Mouse (Mus musculus): ENCODE measurements around the gene Nap1l1.
"Not testable (repeated sequence)": the region's sequence is repeated elsewhere in the genome, so short reads cannot be mapped to it uniquely, and the experiment has no call there.

The Nap1l1 gene

DNA sequence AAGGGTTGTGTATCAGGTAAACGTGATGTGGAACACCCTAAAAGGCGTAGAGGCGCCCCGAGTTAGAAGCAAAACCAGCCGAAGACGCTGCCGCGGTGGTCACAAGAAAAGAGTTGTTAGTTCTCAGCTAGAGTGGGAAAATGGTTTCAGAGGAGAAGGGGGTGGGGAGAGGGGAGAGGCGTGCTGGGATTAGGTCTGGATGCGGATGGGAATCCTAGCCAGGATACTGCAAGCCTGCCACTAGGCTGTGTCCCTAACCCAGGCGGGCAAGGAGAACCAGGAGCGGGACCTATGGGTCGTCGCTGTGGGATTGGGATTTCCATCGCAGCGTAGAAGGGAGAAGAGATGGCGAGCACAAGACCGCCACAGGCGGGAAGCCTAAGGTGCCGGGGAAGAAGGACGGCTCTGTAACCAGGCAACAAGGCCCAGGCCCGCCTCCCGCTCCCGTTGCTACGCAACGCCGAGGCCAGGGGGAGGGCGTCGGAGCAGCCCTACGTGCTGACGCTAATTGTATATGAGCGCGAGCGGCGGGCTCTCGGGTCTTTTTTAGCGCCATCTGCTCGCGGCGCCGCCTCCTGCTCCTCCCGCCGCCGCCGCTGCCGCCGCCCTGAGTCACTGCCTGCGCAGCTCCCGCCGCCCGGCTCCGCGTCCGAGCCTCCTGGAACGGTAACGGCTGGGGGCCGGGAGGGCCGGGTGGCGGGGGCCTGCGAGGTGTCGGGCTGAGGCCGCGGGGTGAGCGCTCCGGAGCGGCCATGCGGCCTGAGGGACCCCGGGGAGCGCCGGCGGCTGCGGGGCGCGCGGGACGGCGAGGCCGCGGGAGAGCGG is at the start of gene Nap1l1:
Gene Nap1l1, plus strand, starts transcription at position 538 of the 825 bp plus-strand sequence.
- peak; percentile 95 to 97 for DNase-seq

DNA sequence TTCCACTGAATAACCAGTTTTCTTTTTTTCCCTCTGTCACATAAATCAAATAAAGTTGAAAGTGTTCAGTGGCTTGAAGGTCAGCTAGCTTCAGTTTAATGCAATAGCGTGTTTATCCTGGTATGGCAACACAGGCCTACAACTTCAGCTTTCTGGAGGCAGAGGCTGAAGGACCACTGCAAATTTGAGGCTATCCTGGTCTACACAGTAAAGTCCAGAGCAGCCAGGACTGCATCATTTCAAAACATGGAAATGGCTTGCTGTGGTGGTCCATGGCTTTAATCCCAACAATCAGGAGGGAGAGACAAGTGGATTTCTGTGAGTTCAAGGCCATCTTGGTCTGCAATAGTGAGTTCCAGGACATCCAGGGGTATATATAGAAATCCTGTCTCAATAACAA is 46.5 kb upstream of the Nap1l1 start:
- DNase-seq: no peak

DNA sequence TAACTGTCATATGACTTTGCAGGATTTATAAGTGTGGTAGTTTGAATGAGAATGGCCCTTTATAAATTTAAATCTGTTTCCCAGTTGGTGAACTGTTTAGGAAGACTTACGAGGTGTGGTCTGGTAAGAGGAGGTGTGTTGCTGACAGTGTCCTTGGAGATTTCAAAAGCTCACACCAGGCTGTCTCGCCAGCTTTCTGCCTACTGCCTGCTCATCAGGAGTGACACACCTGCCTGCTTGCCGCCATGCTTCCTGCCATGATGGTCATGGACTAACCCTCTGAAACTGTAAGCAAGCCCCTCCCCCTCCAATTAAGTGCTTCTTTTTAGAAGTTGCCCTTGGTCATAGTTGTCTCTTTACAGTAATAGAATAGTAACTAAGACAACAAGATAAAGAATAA is 39.5 kb upstream of the Nap1l1 start:
- no peak for DNase-seq

DNA sequence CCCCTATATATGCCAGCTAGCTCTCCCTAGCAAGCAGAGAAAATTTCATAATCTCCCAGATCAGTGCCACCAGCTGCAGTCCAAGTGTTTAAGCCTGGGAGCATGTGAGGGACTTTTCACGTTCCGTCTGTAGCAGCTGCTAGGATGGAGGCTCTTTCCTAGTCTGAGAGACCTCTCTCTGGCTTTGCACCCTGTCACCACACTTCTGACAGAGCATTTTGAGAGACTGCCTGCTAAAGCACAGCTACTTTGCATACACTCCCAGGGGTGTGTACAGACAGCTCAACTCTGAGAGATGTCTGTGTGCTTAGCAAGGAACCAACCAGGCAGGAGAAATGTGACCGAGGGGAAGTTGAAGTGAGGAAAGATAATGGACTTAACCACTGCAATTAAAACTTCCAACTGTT is 32.0 kb upstream of the Nap1l1 start:
- no peak for DNase-seq

DNA sequence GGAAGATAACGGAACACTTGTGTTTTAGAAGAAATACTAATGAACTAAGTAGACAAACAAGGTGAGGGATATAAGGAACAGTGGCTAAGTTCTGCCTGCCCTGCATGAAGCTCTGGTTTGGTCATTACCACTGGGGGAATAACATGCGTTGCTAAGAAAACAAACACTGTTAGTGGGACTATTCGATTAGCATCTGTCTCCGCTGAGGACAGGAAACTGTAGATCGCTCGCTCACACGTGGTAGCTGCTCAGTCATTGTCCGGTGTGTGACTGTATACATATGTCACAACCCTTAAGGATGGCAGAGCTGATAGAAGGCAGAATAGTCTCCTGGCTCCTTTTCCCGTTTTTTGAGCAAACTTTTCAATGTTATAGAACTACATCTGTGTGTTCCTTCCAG is 28.8 kb upstream of the Nap1l1 start:
- DNase-seq: no peak

DNA sequence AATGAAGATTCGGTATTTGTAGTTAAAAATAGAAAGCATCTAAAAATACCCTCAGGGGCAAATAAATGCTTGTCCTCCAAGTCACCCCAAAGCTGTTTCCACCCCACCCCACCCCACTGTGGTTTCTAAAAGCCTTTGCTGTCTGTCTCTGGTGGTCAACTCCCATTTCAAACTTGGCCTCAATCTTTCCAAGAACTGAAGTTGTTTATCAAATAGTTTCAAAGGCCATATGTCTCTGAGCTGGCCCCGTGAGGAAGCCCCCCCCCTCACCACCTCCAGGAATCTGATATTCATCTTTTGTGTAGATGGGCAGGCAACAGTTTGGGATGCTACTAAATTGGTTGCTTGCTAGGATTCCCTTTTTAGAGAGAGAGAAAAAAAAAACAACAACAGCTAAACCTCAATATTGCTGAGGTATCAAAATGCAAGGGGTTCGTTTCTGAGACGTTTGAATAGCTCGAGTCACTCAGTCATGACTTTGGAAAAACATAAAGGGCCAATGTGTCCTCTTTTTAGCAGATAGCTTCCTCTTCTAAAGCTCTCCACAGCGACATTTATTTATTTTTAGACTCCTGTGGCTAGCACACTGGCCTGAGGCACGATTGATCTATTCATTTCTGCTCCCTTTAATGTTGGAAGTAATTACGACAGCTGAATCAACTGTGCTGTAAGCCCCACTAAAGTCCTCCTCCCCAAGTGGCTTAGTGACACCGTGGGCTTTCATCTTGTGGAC is 26.9 kb upstream of the Nap1l1 start:
- no peak for DNase-seq

DNA sequence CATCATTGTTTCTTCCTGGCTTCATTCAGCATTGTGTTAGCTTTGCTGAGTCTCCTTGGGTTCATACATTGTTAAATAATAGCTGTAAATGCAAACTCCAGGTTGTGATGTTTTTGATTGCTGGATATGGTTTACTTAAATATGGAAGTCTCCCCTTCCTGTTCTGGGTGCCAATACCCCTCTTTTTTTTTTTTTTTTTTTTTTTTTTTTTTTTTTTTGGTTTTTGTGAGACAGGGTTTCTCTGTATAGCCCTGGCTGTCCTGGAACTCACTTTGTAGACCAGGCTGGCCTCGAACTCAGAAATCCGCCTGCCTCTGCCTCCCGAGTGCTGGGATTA is 26.4 kb upstream of the Nap1l1 start:
- not testable (repeated sequence) for DNase-seq

DNA sequence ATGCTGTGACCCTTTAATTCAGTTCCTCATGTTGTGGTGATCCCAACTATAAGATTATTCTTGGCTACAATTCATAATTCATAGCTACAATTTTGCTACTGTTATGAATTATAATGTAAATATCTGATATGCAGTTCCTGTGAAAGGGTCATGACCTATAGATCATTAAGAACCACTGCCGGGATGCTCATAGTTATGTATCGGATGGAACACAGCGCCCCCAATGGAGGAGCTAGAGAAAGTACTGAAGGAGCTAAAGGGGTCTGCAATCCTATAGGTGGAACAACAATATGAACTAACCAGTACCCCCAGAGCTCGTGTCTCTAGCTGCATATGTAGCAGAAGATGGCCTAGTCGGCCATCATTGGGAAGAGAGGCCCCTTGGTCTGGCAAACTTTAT is 23.4 kb upstream of the Nap1l1 start:
- not testable (repeated sequence) for DNase-seq

DNA sequence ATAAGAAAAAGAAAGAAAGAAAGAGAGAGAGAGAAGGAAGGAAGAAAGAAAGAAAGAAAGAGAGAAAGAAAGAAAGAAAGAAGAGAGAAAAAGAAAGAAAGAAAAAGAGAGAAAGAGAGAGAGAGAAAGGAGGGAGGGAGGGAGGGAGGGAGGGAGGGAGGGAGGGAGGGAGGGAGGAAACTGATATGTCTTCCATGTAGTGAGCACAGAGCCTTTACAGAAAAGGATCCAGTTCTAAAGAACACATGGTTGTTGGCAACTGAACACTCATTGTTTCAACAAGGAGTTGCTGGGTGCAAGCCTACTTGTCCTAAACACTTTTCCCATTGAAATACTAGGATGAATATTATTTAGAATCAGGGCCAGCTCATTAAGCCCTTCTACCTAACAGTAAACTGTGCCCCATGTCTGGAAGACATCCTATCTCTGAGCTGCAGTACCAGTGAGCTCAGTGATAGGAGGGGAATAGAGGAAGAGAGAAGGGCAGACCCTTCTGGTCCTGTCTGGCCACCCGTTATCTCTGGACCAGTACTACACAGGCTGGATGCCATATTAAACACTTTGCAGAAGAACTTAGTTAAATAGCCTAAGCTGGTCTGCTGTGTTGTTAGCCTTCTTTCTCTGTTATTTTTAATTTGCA is 21.2 kb upstream of the Nap1l1 start:
- DNase-seq: no peak

DNA sequence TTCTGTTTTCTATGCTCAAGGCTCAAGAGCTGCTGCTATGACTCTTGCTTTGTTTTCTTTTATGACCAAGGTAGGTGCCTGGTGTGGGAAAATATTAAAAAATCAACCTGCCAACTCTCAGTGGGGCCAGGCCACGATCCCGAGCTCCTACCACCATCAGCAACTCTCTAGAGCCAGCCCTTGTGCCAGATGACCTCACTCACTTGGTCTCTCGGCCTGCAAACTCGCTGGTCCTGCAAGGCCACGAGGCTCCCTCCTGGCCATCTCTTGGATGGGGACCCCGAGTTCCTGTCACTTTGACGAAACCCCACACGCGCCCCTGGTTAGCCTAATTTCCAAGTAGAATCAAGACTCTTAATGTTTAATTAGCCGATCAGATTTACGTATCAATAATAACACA is 20.6 kb upstream of the Nap1l1 start:
- no peak for DNase-seq

DNA sequence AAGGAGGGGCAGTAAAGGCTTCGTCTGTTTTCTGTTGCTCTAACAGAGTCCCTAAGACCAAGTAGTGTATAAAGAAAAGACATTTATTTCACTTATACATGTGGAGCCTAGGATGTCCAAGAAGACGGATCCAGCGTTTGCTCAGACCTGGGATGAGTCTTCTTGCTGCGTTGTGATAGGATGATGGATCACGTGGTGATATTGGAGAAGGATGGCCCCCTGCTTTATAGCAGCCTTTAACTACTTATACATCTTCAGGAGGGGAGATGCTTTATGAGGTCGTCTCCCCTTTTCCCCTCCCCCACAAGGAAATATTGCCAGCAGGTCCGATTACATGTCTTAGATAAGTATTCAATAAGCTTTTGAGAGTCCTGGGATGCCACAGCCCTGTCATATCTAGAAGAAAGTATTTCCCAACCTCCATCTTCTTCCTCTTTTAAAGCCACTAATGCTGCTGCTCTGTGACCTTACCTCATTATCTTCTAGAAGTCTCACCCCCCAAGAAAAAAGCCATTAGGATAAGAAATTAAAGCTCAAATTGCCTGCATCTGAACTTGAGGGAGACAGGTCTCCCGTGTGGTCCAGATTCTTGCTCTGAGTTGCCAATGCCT is 18.2 kb upstream of the Nap1l1 start:
- no peak for DNase-seq

DNA sequence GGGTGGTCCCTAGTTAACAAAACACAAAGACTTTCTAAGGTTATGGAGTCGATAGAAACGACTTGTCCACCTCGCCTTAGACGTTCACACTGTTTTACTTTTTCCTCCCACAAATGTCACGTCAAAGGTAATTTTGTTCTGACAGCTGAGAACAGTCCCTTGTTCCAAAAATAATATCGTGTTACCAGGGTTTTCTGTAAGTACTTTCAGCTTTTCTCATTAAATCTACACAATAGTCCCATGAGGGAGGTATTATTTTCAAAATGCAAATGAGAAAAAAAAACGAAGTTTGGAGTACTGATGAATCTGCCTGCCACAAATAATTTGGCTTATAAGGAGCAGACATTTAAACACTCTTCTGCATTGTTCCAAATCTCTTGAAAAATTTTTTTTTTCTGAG is 14.9 kb upstream of the Nap1l1 start:
- DNase-seq: no peak

DNA sequence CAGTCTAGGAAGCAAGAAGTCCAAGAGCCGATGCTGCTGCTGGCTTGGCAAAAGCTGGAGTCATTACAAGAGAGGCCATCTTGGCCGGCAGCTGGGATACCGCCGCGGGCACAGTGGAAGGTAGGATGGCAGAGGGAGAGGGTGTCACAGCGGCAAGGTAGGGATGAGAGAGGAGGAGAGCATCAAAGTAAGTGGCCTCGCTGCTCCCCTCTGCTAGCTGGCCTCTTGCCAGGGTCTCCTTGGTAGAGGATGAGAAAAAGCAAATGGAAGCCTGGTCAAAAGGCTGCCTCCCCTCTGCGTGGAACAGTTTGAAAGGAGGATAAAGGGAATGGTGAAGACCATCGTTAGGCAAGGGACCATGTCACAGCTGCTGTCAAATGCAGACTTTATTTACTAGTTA is 14.0 kb upstream of the Nap1l1 start:
- peak in 1 of 2 experiments; percentile 12 for DNase-seq

DNA sequence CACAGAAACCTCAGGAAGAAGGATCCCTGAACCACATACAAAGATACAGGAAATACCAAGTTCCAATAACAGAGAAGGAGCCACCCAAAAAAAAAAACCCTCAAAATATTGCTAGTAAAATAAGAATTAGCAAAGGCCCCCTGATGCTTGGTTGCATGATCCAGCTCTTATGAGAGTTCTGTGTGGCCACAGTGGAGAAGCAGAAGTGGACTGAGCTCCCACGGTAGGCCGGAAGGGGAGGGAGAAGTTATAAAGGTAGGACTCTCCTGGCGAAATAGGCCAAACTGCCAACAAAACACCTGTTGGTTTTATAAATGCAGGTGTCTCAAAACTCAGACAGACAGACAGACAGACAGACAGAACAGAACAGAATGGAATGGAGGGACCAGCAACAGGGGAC is 13.1 kb upstream of the Nap1l1 start:
- no peak for DNase-seq

DNA sequence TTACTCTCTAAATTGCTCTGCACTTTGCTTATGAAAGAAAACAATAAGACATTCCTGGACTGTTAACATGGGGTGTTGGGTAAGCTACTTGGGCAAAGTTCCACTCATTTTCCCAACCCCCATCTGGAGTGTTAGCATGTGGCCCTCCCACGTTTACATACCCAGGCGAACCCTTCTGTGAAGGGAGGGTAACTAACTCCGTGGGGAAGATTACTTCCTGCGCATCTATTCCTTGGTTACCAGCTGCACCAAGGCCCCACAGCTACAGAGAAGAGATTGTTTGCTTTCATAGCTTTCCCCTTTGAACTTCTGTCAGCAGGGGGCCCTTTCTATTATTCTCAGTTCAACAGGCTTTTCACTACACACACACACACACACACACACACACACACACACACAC is 12.6 kb upstream of the Nap1l1 start:
- no peak for DNase-seq

DNA sequence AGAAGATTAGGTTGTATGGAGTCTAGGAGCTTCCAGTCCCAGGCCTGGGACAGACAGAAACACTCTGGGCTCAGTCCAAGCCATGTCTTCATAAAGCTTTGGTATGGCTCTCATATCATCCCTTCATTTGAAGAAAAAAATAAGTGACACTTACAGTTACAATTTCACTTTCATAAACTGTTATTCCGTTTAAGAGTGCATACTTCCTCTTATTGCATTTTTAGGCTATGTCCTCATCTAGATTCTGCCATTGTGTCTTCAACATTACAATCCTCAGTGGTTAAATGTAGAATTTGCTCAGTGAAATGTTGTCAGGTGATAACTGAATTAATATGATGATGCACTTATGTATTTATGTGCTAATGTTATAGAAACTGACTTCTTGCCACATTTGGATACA is 8.2 kb upstream of the Nap1l1 start:
- no peak for DNase-seq

DNA sequence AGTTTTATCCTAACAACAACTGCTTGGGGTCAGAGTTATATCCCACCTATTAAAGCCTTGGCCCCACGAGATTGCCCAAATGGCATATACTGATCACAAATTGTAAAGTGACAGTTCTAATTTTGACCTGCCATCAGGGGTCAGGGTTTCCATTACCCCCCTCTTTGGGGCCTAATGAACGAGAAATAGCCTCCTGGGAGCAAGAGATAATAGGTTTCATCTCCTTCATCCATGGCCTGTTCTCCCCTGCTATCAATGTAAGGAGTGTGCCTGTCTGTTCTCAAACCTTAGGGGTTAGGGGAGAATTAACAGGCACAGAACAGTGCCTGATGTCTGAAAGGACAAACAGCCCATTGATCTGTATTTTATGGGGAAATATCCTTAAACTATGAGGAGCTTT is 7.6 kb upstream of the Nap1l1 start:
- no peak for DNase-seq

DNA sequence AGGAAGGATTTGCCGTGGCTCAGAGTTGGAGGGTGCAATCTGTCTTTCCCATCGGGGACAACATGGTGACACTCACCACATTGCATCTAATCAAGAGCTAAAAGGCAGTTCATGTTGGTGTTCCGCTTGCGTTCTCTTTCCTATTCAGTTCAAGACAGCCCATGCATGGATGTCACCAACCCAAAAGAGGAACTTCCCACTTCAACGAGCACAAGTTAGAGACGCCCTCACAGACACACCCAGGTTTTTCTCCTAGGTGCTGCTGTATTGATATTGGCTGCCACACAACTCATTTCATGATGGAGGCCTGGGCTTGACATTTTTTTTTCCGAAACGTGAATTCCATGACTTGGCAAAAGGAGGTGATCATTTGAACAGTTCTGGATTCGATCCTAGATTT is 1.9 kb upstream of the Nap1l1 start:
- no peak for DNase-seq

DNA sequence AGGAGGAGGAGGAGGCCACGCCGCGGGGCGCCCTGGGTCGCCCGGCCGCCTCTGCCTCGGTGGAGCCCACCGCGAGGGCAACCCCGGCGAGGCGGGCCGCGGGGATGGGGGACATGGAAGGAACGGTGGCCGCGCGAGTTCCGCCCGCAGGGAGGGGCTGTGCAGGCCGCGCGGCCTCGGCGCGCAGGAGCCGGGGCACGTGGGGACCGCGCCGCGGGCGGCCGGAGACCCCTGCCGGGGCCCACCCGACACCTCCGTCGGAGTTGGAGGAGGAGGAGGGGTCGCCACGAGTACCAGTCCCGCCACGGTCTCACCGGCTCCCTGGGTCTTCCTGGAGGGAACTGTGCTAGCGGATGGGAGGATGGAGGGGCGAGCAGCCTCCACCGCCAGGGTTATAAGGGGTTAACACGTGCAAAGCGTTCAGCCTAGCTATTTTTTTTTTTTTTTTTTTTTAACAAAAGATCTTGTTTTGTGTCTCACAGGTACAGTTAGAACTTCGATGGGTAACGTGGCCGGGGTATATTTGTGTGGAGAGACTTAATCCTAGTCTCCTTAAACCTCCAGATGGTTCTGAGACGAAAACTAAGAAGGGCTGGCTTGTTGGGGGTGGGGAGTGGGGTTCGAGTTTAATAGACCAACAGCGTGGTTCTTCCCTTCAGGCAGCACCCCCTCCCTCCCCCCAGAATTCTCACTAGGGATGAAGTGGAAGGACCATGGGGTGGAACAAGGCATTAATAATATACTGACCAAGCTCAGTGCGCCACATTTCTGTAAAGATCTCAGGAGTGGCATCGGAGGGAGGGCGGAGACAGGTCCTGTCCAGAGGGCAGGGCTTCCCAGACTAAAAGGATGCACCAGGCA is 718 bp downstream of the Nap1l1 start:
- peak; percentile 25 to 30 for DNase-seq

DNA sequence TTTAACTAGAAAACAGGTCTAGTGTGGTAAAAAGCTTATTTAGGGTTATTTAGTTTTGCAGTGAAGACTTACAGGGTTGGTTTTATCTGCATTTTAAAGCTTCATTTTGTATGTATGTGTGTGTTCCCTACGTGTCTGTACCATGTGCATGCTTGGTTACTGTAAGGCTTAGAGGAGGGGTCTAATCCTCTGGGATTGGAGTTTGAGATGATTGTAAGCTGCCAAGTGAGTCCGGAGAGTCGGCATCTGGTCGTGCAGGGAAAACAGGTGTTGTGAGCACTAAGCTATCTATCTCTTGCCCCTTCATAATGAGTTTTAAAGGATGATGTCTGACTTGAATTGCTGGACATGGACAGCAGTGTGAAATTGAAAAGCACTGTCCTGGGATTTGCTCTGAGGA is 3.3 kb downstream of the Nap1l1 start:
- DNase-seq: no peak

DNA sequence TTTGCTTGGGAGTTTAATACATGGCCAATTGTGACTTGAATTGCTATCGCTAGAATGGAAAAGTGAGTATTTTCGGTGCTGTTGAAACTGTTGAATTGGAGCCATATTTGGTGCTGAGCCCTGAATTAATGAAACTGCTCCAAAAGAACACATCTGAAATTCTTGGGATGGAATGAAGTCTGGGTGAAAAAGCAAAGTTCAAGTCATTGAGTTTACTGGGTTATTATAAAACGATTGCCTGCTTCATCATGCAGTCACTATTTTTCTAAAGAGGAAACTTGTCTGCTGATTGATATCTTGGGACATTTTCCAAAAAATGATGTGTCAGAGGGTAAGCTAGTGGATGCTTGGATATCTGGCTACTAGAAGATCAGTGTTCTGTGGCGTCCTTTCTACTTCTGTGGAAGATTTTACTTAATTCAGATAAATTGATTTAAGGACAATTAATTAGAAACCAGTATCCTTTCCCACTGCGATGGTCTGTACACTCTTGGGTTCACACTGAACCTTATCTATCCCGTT is 4.0 kb downstream of the Nap1l1 start:
- no peak for DNase-seq

DNA sequence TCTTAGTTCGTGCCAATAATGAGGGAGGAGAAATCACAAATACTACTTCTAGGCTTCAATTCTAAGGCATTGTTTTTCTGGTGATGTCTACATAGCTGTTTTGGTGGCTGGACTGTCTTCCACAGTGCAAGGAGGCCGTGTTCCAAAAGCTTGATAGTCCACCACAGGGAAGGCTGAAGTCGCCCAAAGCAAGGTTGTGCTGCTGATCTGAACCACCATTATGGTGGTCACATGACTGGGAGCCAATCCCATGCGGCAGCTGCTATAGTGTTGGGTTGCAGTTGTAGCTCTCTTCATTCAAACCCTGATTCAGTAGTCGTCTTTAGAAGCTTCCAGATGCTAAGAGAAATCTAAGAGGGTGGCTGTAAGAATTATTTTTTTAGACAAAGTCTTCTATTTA is 6.6 kb downstream of the Nap1l1 start:
- DNase-seq: no peak
